33 mouse cellular contexts compared by ENCODE assay signal in the genomic region with DNA sequence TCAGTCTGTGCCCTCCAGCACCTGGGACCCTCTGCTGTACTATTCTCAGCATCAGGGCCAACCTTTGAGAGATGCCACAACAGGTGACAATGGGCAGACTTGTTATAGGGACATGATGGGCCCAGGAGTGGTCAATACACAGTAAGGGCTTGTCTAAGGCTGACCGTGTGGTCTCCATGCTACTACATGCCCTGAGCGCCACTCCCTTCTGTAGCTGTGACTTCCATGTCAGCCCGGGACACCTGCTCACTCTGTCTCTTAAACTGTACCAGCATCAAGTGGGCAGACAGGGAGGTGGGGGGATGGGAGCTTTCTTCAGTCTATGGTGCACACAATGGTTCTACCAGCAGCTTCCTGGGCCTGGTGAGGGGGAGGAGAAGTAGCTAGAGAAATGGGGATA. TPM values are rescaled to one million over a fixed set of nuclear protein-coding genes. Genes with fewer than 3 reads are reported as not detected.
DNase-seq lines count a peak whose midpoint lies in the region; ATAC-seq and TF ChIP-seq lines count a peak whose summit lies in the region.
"Had no signal": no experiment of that assay in that cellular context is flagged by ENCODE, and none has a peak within 500 bp of the region (broad histone marks: within the 10 kb centered on the region; RNA-seq: fewer than 3 reads in every experiment).

No protein-coding gene starts in this region.

- no peak for TF ChIP-seq POLR2A in liver, adult 2 months (IDR thresholded peaks at IDR 0.05; ENCODE audit: extremely low read depth, insufficient read depth, low read length)

- no peaks in the 10 kb centered on the region for H3K27me3 ChIP-seq in kidney, embryonic 14.5 days (ENCODE audit: control insufficient read depth, insufficient read depth, low read length)
- H3K27me3 ChIP-seq in liver, adult 2 months (ENCODE audit: control insufficient read depth, insufficient read depth, low read length), result no peaks in the 10 kb centered on the region
- H3K27me3 ChIP-seq in limb, embryonic 10.5 days (ENCODE audit: low read depth, poor library complexity, severe bottlenecking), result no peaks in the 10 kb centered on the region
- H3K27me3 ChIP-seq: embryonic facial prominence, embryonic 13.5 days; forebrain, embryonic 13.5 days; hindbrain, embryonic 15.5 days had no signal

- H3K4me1 ChIP-seq in kidney, embryonic 14.5 days (ENCODE audit: control insufficient read depth, insufficient read depth, low read length), result peaks cover 12% of the 10 kb centered on the region
- peaks cover 26% of the 10 kb centered on the region for H3K4me1 ChIP-seq in liver, adult 2 months (ENCODE audit: control insufficient read depth, insufficient read depth, low read length)
- H3K4me1 ChIP-seq in limb, embryonic 10.5 days, result peaks cover 26% of the 10 kb centered on the region
- H3K4me1 ChIP-seq: forebrain, embryonic 13.5 days; hindbrain, embryonic 15.5 days had no signal

- peaks cover 7% of the 10 kb centered on the region; the same call in 1 of the 2 replicates for H3K79me2 ChIP-seq in liver, adult 2 months (ENCODE audit: control insufficient read depth, insufficient read depth, low read length)

- no peak for DNase-seq in kidney, adult 18-20 months
- no peak for DNase-seq in liver, adult 2 months (ENCODE audit: extremely low read depth, low read depth, low spot score)
- no peak for DNase-seq in liver
- DNase-seq in limb, embryonic 10.5 days (ENCODE audit: low spot score), result no peak
- no peak for DNase-seq in cerebellum, postnatal 4 days (ENCODE audit: low spot score in 2 of 2)
- no peak for DNase-seq in T-cell, adult 2 months (ENCODE audit: low spot score)
- DNase-seq: cerebellum, adult 11-12 months; cerebellum, adult 8-10 months; cerebellum, postnatal 10 days; cerebellum, postnatal 36 days had no signal

- H3K4me2 ChIP-seq in kidney, embryonic 14.5 days (replicated peaks; ENCODE audit: low read depth, low read length), result no peak overlapping the region
- H3K4me2 ChIP-seq: embryonic facial prominence, embryonic 13.5 days; forebrain, embryonic 13.5 days; heart, embryonic 11.5 days; hindbrain, embryonic 12.5 days; hindbrain, embryonic 15.5 days had no signal

- no peaks in the 10 kb centered on the region for H3K36me3 ChIP-seq in kidney, embryonic 14.5 days (ENCODE audit: control insufficient read depth, insufficient read depth, low read length)
- peaks cover 25% of the 10 kb centered on the region for H3K36me3 ChIP-seq in liver, adult 2 months (ENCODE audit: control insufficient read depth, insufficient read depth, low read length)
- no peaks in the 10 kb centered on the region for H3K36me3 ChIP-seq in limb, embryonic 10.5 days
- H3K36me3 ChIP-seq: embryonic facial prominence, embryonic 13.5 days; forebrain, embryonic 10.5 days; hindbrain, embryonic 12.5 days; hindbrain, embryonic 15.5 days had no signal

- H3K4me3 ChIP-seq in kidney, embryonic 14.5 days (ENCODE audit: low read length), result no peak overlapping the region
- no peak overlapping the region for H3K4me3 ChIP-seq in liver, adult 2 months (ENCODE audit: insufficient read depth, low read depth, low read length)
- no peak overlapping the region for H3K4me3 ChIP-seq in limb, embryonic 10.5 days
- H3K4me3 ChIP-seq: embryonic facial prominence, embryonic 13.5 days; forebrain, embryonic 10.5 days; forebrain, embryonic 13.5 days; gastrocnemius, adult 2 months; hindbrain, embryonic 12.5 days; hindbrain, embryonic 15.5 days had no signal

- ATAC-seq in kidney, embryonic 14.5 days (ENCODE audit: low FRiP score, low TSS enrichment), result 0 out of 2 replicates have a peak, but pooled peaks have one; percentile 20
- 0 out of 2 replicates have a peak, but pooled peaks have one; percentile 23 for ATAC-seq in erythroblast, adult 5-6 weeks (replicated peaks; ENCODE audit: low FRiP score, poor library complexity, severe bottlenecking)
- ATAC-seq: activated CD4-positive, CD25-positive, alpha-beta regulatory T cell, adult 4 months; CD4-positive, CD25-positive, alpha-beta regulatory T cell, adult 4 months; forebrain, embryonic 13.5 days; forebrain, embryonic 16.5 days had no signal

- WGBS in kidney, embryonic 14.5 days, result 80% methylated on average over 3 of the region's 3 CpGs
- WGBS in liver, adult 2 months, result 91% methylated on average over 3 of the region's 3 CpGs
- WGBS in limb, embryonic 10.5 days, result 91% methylated on average over 3 of the region's 3 CpGs

- H3K9me3 ChIP-seq in kidney, embryonic 14.5 days (ENCODE audit: control insufficient read depth, low read length), result no peaks in the 10 kb centered on the region
- no peaks in the 10 kb centered on the region for H3K9me3 ChIP-seq in limb, embryonic 10.5 days (replicated peaks)
- H3K9me3 ChIP-seq: embryonic facial prominence, embryonic 13.5 days; forebrain, embryonic 10.5 days; forebrain, embryonic 13.5 days; hindbrain, embryonic 12.5 days; hindbrain, embryonic 15.5 days had no signal

- no peak for TF ChIP-seq CTCF in liver, adult 2 months (IDR thresholded peaks at IDR 0.05; ENCODE audit: low read depth, low read length)

- no peak overlapping the region for H3K9ac ChIP-seq in kidney, embryonic 14.5 days (ENCODE audit: low read depth, low read length)
- no peak overlapping the region for H3K9ac ChIP-seq in liver, adult 2 months (ENCODE audit: low read depth, low read length)
- H3K9ac ChIP-seq: embryonic facial prominence, embryonic 13.5 days; forebrain, embryonic 13.5 days; hindbrain, embryonic 12.5 days; hindbrain, embryonic 15.5 days had no signal

- H3K27ac ChIP-seq in kidney, embryonic 14.5 days (ENCODE audit: low read depth, low read length), result no peak overlapping the region
- H3K27ac ChIP-seq in liver, adult 2 months (replicated peaks; ENCODE audit: insufficient read depth, low read depth, low read length), result peak overlapping the region; percentile 40; the same call in 1 of the 2 replicates
- H3K27ac ChIP-seq in limb, embryonic 10.5 days, result 0 out of 2 replicates have a peak overlapping the region, but pooled peaks have one; percentile 21
- H3K27ac ChIP-seq: embryonic facial prominence, embryonic 13.5 days; forebrain, embryonic 13.5 days; hindbrain, embryonic 12.5 days; hindbrain, embryonic 15.5 days had no signal

RNA-seq across cellular contexts. Expression of a gene that starts 19.5 kb away (rescaled TPM):
- 2.8 and 3.8 TPM in 2 replicates for polyA plus RNA-seq in kidney, embryonic 14.5 days (2014; fragmentation: Nextera tagmentation; extraction: Ambion mirVana)
- 220 and 428 TPM in 2 replicates for total RNA-seq in liver, adult 2 months (2014; rRNA removed)
- 287 and 304 TPM in 2 replicates for polyA plus RNA-seq in liver, adult 2 months (2012; rRNA removed)
- 6.1 and 12.5 TPM in 2 replicates for total RNA-seq in erythroblast, adult 5-6 weeks (2015; ENCODE audit: low replicate concordance)
- total RNA-seq in erythroblast, adult 5-6 weeks (2017; ENCODE audit: low replicate concordance), result 3.3 TPM in 1 of 2 replicates, not detected in the other
- 0.87 and 1.4 TPM in 2 replicates for polyA plus RNA-seq in limb, embryonic 10.5 days (2016; fragmentation: Nextera tagmentation; extraction: Ambion mirVana)

RNA-seq across cellular contexts. Expression of a gene that starts 49.8 kb away (rescaled TPM):
- polyA plus RNA-seq in kidney, embryonic 14.5 days (2014; fragmentation: Nextera tagmentation; extraction: Ambion mirVana), result not detected in 2 replicates
- total RNA-seq in liver, adult 2 months (2014; rRNA removed), result 11.2 and 23.4 TPM in 2 replicates
- 3.8 and 4.2 TPM in 2 replicates for polyA plus RNA-seq in liver, adult 2 months (2012; rRNA removed)
- not detected in 2 replicates for total RNA-seq in erythroblast, adult 5-6 weeks (2015; ENCODE audit: low replicate concordance)
- not detected in 2 replicates for total RNA-seq in erythroblast, adult 5-6 weeks (2017; ENCODE audit: low replicate concordance)
- not detected in 2 replicates for polyA plus RNA-seq in limb, embryonic 10.5 days (2016; fragmentation: Nextera tagmentation; extraction: Ambion mirVana)
- total RNA-seq: adrenal gland, adult 8-10 months; adrenal gland, postnatal 25 days; gastrocnemius, adult 2 months; gastrocnemius, postnatal 14 days; gastrocnemius, postnatal 4 days; heart, postnatal 25 days; hematopoietic stem cell, adult 5-6 weeks; MEL had no signal
- polyA plus RNA-seq: brain, embryonic 14.5 days; C2C12; CD4-positive, CD25-positive, alpha-beta regulatory T cell, adult 4 months; embryonic facial prominence, embryonic 13.5 days; forebrain, embryonic 10.5 days; forebrain, embryonic 13.5 days; forebrain, embryonic 16.5 days; heart, embryonic 11.5 days; heart, embryonic 14.5 days; heart, postnatal 0 days; hindbrain, embryonic 15.5 days had no signal

RNA-seq across cellular contexts. Expression of a gene that starts 59.1 kb away (rescaled TPM):
- polyA plus RNA-seq in kidney, embryonic 14.5 days (2014; fragmentation: Nextera tagmentation; extraction: Ambion mirVana), result 4.0 and 7.5 TPM in 2 replicates
- total RNA-seq in liver, adult 2 months (2014; rRNA removed), result 9.5 and 12.8 TPM in 2 replicates
- 14.6 and 15.8 TPM in 2 replicates for polyA plus RNA-seq in liver, adult 2 months (2012; rRNA removed)
- 8.5 and 13.8 TPM in 2 replicates for total RNA-seq in erythroblast, adult 5-6 weeks (2015; ENCODE audit: low replicate concordance)
- total RNA-seq in erythroblast, adult 5-6 weeks (2017; ENCODE audit: low replicate concordance), result 6.6 and 13.1 TPM in 2 replicates
- polyA plus RNA-seq in limb, embryonic 10.5 days (2016; fragmentation: Nextera tagmentation; extraction: Ambion mirVana), result 2.9 and 6.2 TPM in 2 replicates

Comparison
In these comparisons a context has a peak if more than half of its experiments do, and no peak if none do; other contexts are left out.
1. RNA of a gene that starts 19.5 kb away (polyA plus RNA-seq): 287 to 304 TPM in liver, adult 2 months; 2.8 to 3.8 TPM in kidney, embryonic 14.5 days and 0.87 to 1.4 TPM in limb, embryonic 10.5 days; every median in the first group is over 10 times any median in the second.